Mouse (Mus musculus): Measurements from ENCODE around the gene Tbc1d1. TPM values are rescaled to one million over a fixed set of nuclear protein-coding genes. Genes with fewer than 3 reads are reported as not detected.

Tbc1d1 gene
- total RNA-seq, 2 experiments from 2014 or later, result 16.2 to 20.2 TPM

DNA sequence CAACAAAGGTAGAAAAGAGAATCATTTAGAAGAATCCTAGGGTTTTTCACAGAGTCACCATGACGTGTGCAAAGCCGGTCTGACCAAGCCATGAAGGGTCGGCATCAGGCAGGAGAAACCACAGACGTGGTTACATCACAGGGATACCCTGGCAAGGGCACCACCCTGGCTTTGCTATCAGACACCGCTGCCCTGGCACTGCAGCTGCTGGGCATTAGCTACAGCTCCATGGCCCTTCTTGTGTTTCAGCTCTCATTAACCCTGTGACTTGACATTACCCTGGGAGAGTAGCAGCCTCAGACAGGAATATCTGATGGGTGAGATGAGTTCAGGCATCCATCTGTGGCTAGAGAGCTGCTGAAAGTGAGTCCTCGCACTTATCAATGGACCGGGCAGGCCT, 42.5 kb downstream of the Tbc1d1 start:
- DNase-seq (ENCODE audit: low spot score in 2 of 2), result no peak
- intact Hi-C loops (cut with DNase I), result no loop called here

DNA sequence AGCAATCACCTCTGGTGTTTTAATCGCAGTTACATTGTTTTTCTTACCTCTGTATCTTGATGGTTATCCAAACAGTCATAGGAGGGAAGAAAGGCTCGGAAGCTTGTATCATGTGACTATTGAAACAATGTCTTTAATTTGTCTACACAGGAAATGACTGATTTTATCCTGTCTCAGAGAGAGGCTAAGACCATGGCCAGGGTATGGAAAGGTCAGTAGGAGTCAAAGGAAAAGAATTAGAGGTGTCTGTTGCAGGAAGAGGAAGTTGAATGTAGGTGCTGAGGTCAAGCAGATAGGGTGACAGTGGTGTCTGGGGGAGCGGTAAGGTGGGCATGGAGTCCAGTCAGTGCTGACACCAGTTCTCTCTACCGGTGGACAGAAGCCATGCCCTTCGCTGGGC, 45.0 kb downstream of the Tbc1d1 start:
- intact Hi-C loops (cut with DNase I), result no loop called here

DNA sequence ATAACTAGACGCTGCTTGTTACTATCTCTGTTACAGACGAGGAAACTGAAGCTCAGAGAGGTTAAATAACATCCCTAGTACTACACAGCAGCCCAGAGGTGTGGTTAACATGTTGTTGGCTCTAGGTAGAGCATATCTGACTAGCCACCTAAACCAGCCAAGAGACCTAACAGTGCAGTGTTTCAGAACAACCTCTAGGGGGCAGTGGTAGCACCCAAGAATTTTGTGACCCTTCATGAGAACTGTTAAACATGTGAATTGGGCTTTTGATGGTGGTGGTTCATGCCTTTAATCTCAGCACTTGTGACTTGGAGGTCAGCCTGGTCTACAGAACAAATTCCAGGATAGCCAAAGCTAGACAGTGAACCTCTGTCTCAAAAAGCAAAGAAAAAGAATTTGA, 46.2 kb downstream of the Tbc1d1 start:
- intact Hi-C loops (cut with DNase I), result loop anchor here (2.0 kb wide), 1 partner anchor 62 kb away; no protein-coding TSS in a partner anchor
- DNase-seq (ENCODE audit: low spot score in 2 of 2), result peak; percentile 26 to 42

More for the DNA sequence above, 45.0 kb downstream of the Tbc1d1 start:
- DNase-seq (ENCODE audit: low spot score in 2 of 2), result no peak

DNA sequence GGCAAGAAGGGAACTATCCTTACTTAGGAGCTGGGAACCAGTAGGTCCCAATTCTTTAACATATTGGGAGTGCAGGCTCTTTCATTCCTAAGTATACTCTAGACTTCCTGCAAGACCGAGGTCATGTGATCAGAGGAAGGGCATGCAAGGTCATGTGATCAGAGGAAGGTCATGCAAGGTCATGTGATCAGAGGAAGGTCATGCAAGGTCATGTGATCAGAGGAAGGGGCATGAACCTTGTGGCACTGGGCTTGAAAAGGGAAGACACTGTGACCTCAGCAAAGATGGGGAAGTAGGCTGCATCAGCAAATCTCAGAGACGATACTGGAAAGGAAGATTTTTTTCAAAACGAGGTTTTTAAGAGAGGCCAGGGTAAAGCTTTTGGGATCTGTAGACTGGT, 49.5 kb downstream of the Tbc1d1 start:
- intact Hi-C loops (cut with DNase I), result no loop called here
- no peak for DNase-seq (ENCODE audit: low spot score in 2 of 2)

DNA sequence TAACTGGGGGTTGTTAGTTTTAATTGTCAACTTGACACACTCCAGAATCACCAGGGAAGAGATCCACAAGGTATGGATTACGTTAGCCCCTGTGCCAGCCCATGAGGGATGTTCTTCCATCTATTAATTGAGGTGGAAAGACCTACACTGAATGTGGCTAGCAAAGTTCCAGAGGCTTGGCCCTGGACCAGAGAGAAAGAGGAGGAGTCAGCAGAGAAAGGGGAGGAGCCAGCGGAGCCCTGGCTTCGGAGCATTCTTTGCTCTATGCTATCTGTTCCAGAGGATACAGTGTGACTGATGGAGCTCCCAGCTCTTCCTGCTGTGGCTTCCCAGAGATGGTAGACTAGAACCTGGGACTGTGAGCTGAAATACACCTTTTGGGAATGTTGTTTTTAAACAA, 50.3 kb downstream of the Tbc1d1 start:
- intact Hi-C loops (cut with DNase I), result no loop called here
- no peak for DNase-seq (ENCODE audit: low spot score in 2 of 2)

DNA sequence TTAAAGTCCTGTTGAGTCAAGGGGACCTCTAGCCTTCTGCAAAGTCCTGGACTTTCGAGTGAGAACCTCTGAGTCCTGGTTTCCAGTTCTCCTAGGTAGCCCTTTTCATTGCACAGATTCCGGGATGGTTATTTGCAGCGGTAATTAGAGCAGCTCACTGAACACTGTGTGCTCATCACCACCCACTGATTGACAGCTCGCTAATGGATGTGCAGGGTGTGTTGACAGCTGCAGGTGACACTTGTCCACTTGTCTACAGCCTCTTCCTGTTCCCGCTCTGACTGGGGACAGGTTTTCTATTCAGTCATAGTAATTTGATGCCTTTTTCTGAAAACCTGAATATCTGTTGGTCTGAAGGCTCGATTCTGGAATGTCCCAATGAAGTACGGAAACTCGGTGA, 50.8 kb downstream of the Tbc1d1 start:
- intact Hi-C loops (cut with DNase I), result no loop called here

DNA sequence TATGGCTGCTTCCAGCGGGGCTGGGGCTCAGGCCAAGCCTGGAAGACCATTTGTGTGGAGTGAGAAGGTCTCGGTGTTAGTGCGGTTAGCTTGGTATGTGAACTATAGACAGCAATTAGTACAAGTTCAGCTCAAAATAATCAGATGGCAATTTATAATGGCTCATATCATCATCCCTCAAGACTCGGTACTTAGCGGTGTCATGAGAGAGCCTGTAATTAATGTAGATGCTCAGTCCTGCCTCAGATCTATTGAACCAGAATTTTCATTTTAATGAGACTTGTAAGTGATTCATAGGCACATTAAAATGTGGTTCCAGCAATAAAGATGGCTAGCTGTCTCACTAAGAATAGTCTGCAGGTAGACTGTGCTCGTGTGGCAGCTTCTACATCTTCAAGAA, 51.7 kb downstream of the Tbc1d1 start:
- intact Hi-C loops (cut with DNase I), result no loop called here
- no peak for DNase-seq (ENCODE audit: low spot score in 2 of 2)

More for the DNA sequence above, 50.8 kb downstream of the Tbc1d1 start:
- no peak for DNase-seq (ENCODE audit: low spot score in 2 of 2)

DNA sequence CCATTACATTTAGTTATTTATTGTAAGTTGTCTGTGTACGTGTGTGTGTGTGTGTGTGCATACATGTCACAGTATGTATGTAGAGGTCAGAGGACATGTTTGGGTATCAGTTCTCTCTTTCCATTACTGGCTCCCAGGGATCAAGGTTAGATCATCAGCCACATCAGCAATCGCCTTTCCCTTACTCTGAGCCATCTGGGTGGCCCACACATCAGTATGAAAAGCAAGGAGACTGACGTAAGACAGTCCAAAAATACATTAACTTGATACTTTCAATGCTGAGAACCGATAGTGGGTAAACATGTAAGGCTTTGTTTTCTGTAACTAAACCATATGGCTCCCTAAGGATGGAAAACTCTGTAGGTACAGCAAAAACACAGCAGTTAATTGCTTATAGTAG, 54.7 kb downstream of the Tbc1d1 start:
- intact Hi-C loops (cut with DNase I), result no loop called here
- DNase-seq (ENCODE audit: low spot score in 2 of 2), result peak in 1 of 2 experiments; percentile 25

DNA sequence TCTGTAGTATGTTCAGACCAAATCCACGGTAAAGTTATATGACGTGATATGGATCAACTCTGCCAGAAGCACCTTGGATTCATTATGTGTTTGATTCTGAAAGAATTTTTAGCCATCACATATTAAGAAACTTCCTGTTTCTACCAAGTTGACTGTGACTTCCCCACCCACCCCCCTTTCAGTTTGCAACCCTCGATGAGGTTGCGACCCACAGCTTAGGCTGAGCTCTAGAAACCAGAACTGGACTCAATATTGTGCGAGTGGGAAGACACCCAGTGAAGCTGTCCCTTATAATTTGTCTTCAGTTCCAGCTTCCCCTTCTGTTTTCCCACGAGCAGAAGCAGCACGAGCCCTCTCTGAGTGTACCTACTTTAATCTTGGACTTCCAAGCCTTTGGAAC, 55.2 kb downstream of the Tbc1d1 start:
- no peak for DNase-seq (ENCODE audit: low spot score in 2 of 2)
- intact Hi-C loops (cut with DNase I), result no loop called here

DNA sequence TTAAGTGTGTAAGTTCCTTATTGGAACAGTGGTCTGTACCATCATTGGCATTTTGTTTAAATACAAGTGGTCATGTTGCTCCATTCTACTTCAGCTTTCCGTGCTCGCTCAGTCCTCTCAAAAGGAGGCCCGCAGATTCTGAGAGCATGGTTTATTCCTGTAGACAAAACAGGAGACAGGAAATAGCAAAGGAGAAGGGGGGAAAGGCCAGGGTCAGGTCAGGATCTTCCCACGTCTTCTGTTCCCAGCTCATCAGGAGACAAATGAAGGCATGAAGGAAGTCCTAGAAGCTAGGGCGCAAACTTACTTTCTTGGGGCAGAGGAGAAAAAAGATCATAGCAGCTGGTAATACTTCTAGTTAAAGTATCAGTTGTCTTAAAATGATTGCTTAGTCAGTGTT, 56.1 kb downstream of the Tbc1d1 start:
- no peak for DNase-seq (ENCODE audit: low spot score in 2 of 2)
- intact Hi-C loops (cut with DNase I), result no loop called here

DNA sequence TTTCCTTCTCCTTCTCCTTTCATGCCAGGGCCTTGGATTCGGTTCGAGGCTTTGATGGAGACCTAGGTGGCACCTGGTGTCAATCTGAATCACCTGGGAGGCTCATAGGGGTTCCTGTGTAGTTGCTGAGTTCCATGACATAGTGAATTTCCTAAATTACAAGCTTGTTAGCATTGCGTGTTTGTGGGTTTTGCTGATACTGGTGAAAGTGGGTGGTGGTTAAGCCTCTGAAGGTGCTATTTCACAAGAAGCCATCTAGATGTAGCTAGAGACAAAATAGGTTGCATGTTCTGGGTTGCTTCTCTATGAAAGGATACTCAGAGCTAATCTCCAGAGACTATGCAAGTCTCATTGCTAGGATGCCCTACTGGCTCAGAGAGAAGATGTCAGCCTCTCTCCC, 56.5 kb downstream of the Tbc1d1 start:
- intact Hi-C loops (cut with DNase I), result no loop called here
- no peak for DNase-seq (ENCODE audit: low spot score in 2 of 2)

DNA sequence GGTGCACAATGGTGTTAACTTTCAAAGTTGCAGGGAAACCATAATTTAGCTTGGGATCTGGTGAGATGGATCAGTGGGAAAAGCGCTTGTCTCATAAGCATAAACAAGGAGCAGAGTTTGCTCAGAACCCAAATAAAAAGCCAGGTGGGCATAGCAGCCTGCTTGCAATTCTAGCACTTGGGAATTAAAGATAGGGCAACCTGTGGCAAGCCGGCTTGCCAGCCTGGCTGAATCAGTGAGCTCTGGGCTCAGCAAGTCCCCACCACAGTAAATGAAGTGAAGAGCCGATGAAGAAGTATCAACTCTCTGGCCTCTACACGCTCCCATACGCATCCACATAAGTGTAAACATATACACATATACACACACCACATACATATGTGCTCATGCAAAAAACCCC, 59.7 kb downstream of the Tbc1d1 start:
- no peak for DNase-seq (ENCODE audit: low spot score in 2 of 2)
- intact Hi-C loops (cut with DNase I), result no loop called here

DNA sequence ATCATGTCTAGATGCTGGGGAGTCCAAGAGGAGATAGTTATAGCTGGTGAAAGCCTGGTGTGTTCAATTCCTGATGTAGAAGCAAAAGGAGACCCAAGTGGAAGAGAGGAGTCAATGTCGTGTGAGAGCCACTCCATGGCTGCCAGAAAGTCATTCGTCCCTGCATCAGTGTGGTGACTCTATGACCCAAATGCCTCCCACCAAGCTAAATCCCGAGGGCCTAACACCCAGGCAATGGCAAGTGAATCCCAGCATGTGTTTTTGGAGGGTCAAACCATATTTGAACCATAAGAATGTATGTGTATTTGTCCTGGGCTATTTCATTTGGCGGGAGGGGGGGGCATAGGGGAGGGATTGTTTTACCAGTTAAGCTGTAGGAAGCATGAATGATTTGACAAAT, 60.2 kb downstream of the Tbc1d1 start:
- DNase-seq (ENCODE audit: low spot score in 2 of 2), result no peak
- intact Hi-C loops (cut with DNase I), result no loop called here

DNA sequence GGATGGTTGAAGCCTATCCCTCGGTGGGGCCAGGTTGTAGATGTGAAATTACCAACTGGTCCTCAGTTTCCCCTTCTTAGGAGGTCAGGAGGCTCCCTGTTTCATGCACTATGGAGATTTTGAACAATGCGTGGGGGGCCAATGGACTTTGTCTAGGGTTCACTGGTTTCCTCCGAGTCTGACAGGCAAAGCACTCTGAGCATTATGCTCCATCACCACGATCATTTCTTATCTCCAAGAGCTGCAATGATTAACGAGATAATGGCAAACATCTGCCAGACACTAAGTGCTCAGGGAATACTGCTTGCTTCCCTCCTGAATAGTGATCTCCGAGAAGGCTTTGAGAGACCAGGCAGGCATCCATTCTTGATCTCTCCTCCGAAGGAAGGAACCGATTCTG, 61.2 kb downstream of the Tbc1d1 start:
- intact Hi-C loops (cut with DNase I), result no loop called here
- no peak for DNase-seq (ENCODE audit: low spot score in 2 of 2)

DNA sequence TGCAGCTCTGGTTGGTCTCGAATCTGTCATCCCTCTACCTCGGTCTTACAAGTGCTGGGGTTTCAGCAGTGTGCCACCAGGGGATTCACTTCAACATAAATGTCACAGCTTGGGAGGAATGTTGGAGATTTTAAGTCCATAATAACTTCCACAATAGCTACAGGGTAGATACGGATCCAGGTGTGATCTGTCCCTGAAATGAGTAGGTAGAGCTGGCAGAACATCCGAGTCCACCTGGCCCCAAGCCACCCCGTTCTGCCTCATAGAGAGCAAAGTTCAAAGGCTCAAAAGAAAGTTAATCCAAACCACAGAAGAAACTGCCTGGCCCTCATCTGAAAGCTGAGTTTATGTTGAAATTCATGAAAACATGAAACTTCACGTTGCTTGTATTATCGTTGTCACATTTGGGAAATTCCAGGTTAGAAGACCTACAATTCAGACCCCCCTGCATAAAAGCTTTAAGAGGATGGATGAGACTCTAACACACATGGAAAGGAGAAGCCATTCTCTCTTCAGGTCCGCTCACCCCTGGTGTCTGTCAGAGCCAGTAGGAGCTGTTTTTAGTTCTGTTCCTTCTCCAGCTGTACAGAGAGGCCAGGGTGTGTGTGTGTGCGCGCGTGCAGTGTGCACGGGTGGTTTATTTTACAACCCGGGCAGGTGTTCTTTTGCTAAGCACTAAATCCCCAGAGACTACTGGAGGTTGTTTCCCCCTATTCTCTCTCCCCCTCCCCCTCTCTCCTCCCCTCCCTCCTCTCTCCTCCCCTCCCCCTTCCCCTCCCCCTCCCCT, 61.9 kb downstream of the Tbc1d1 start:
- intact Hi-C loops (cut with DNase I), result no loop called here
- no peak for DNase-seq (ENCODE audit: low spot score in 2 of 2)

DNA sequence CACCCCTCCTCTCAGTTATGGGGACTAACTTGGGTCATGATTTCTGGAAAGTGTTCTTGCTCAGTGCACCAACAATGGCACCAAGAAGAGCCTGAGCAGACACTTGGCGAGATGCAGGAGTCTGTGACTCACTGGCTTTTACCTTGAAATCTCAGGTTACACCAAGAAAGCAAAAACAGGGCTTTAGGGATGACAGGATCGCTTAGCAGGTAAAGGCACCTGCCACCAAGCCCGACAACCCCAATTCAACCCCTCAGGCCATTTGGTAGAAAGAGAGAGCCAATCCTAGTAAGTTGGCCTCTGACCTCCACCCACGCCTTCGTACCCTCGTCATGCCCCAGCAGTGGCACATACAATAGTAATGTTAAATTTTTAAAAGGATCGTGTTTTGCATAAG, 62.5 kb downstream of the Tbc1d1 start:
- intact Hi-C loops (cut with DNase I), result no loop called here
- DNase-seq (ENCODE audit: low spot score in 2 of 2), result no peak

DNA sequence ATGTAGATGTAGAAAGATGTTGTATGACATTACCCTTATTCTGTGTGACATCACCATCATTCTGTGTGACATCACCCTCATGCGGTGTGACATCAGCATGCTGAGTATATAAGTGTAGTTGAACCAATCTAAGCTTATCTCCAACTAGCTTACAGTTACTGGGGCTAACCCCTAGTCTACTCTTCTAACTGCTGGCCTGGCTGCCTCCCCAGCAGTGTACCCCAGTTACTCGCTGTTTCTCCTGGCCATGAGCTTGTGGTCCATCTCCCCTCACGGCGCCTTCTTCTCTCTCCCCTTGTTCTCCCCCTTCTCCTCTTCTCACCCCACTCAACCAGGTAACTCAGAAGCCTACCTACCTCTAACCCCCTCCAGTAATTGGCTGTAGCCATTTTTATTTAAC, 64.7 kb downstream of the Tbc1d1 start:
- no peak for DNase-seq (ENCODE audit: low spot score in 2 of 2)
- intact Hi-C loops (cut with DNase I), result no loop called here

DNA sequence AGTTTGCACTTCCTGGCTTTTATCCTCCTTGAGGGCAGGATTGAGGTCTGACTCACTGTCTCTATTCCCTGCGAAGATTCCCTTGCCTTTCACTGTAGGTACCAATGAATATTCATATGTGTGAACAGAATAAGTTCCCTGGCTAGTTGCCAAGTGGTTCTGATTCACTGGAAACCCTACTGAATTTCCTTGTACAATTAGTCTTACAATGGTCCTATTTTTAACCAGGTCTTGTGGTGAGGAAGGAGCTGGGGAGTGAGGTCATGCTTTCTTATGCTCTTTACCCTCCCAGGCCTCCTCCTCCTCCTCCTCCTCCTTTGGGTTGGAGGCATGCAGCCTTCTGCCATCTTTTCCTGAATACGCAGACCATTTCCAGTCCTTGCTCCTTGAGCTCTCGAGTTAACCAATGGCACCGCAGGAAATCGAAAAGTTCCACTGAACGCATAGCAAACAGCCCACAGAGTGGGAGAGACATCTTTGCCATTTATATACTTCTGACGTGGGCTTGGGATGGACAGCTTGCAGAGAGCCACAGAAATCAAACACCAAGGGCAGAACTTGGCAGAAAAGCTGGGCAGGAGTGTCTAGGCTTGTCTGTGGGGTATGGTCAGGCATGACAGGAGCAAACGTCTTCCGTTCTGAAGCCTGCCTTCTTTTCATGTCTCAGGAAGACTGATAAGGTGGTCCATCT, 68.8 kb downstream of the Tbc1d1 start:
- intact Hi-C loops (cut with DNase I), result no loop called here
- peak; percentile 64 to 78 for DNase-seq (ENCODE audit: low spot score in 2 of 2)

DNA sequence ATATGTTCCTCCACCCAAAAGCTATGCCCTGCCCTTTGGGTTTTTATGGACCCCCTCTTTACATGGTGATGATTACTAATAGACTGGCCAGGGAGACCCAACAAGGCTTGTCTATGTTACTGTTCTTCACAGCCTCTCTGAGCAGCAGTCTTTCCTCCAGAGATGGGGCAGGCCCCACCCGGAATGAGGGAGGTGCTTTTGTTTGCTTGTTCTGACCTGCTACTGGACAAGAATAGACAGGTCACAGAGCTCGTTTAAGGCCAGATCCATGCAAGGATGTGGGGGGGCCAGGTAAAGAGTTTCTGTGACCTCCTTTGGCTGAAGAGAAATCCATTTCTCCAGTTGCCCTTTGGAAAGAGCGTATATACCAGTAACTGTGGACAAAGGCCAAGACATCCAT, 72.1 kb downstream of the Tbc1d1 start:
- DNase-seq (ENCODE audit: low spot score in 2 of 2), result no peak
- intact Hi-C loops (cut with DNase I), result no loop called here

DNA sequence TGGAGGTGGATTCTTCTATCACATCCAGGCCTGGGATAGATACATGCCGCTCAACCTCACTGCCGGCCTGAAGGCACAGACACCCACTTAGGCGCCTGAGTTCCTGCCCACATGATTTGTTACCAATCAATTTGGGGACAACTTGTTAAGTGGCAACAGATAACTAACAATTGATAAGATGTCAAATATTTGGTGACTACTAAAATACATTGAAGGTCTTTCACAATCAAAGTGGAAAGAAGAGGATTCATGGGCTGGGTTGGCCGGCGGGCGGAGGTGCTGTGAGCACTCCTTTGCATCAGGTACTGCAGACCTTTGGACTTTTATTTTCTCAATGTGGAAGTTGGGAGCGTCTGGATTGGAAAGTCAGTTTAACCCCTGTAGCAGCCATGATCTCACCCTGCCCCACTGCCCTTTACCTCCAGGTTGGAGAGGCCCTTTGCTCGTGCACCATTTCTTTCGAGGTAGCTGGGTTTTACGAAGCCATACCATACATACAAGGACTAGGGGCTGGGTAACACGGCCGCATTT, 73.3 kb downstream of the Tbc1d1 start:
- intact Hi-C loops (cut with DNase I), result no loop called here
- no peak for DNase-seq (ENCODE audit: low spot score in 2 of 2)

DNA sequence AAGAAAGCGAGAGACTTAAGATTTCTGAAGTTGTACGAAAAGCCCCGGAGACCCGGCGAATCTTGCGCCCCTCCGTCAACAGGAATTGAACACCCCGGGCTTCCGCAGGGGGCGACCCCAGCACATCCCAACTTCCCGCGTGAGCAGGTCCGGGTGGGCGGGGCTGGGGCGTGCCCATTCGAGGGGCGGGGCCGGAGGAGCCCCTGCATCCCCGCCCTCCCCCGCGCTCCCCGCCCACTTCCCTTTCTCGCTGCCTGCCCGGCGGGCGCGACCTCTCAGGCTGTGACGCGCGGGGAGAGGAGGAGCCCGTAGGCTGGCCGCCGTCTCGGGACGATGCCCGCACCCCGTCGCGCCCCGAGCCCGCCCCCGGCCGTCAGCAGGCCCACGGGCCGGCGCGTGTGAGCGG, 74.0 kb downstream of the Tbc1d1 start:
- DNase-seq (ENCODE audit: low spot score in 2 of 2), result peak; percentile 61 to 64
- intact Hi-C loops (cut with DNase I), result no loop called here
